Mouse (Mus musculus) stomach, embryonic 16.5 days (tissue): ENCODE measurements around the gene Fancc. TPM values are rescaled to one million over a fixed set of nuclear protein-coding genes. Genes with fewer than 3 reads are reported as not detected.

ENCODE experiments used
- ATAC-seq: fragments of 200-750 bp; cut with Nextera tagmentation; 2 replicates; pipeline ENCODE4 v1.8.0; 2017; ENCODE audit warnings: moderate number of reproducible peaks, moderate TSS enrichment; ENCODE audit not compliant: insufficient read depth, low FRiP score
- H3K27ac ChIP-seq: fragments of 300-500 bp; sonication (generic); 2 replicates; pipeline ENCODE4 v1.5.1; 2014; ENCODE audit warnings: low read length
- H3K27me3 ChIP-seq: fragments of 300-500 bp; sonication (generic); 2 replicates; pipeline ENCODE4 v1.6.1; 2014; ENCODE audit warnings: low read length, control low read depth, mixed read lengths; ENCODE audit not compliant: control insufficient read depth, insufficient read depth
- H3K36me3 ChIP-seq: fragments of 300-500 bp; sonication (generic); 2 replicates; pipeline ENCODE4 v1.6.1; 2014; ENCODE audit warnings: low read length; ENCODE audit not compliant: control insufficient read depth, insufficient read depth
- H3K4me1 ChIP-seq: fragments of 300-500 bp; sonication (generic); 2 replicates; pipeline ENCODE4 v1.6.1; 2014; ENCODE audit warnings: low read length, control low read depth, mixed read lengths; ENCODE audit not compliant: control insufficient read depth, insufficient read depth
- H3K4me2 ChIP-seq: fragments of 300-500 bp; sonication (generic); 2 replicates; pipeline ENCODE4 v1.6.1; 2014; ENCODE audit warnings: low read depth, low read length, mixed read lengths
- H3K4me3 ChIP-seq: fragments of 300-500 bp; sonication (generic); replicated peaks from 2 replicates; pipeline ENCODE4 v1.5.1; 2014; ENCODE audit warnings: mild to moderate bottlenecking, low read length
- H3K9ac ChIP-seq: fragments of 300-500 bp; sonication (generic); 2 replicates; pipeline ENCODE4 v1.6.1; 2014; ENCODE audit warnings: low read length
- H3K9me3 ChIP-seq: fragments of 300-500 bp; sonication (generic); replicated peaks from 2 replicates; pipeline ENCODE4 v1.6.1; 2016; ENCODE audit warnings: low read length, control low read depth; ENCODE audit not compliant: control insufficient read depth
- WGBS: fragments of 180-500 bp; shearing (Covaris S2); extraction: QIAGEN DNeasy Blood & Tissue Kit; methylation state at CpG from one replicate; pipeline ENCODE4 v1.1.7; 2014; 5-methylcytosine and 5-hydroxymethylcytosine counted together
- polyA plus RNA-seq: library from polyadenylated mRNA; unstranded; fragments of >200 nt; fragmentation: Nextera tagmentation; extraction: Ambion mirVana; gene quantifications from 2 replicates; pipeline ENCODE4 v1.2.1, GENCODE M21; 2015

Gene Fancc
- polyA plus RNA-seq, 1 experiment from 2014 or later = 22.0 TPM

GRCm38 (mm10) chr13:63397420-63397819 is 99.7 kb downstream of the Fancc start:
- Histone ChIP-seq H3K9ac (no peak overlapping the region), H3K9me3 (no peaks in the 10 kb centered on the region), H3K27me3 (no peaks in the 10 kb centered on the region), H3K4me2 (no peak overlapping the region), H3K4me3 (no peak overlapping the region), H3K27ac (no peak overlapping the region), H3K36me3 (0 out of 2 replicates have a peak, but pooled peaks cover 3% of the 10 kb centered on the region), H3K4me1 (no peaks in the 10 kb centered on the region)
- no peak for ATAC-seq
- 69% methylated on average over 1 of the region's 1 CpGs for WGBS

GRCm38 (mm10) chr13:63394304-63395063 is 102.6 kb downstream of the Fancc start:
- H3K9ac ChIP-seq = no peak overlapping the region
- H3K36me3 ChIP-seq = 0 out of 2 replicates have a peak, but pooled peaks cover 3% of the 10 kb centered on the region
- no peaks in the 10 kb centered on the region for H3K9me3 ChIP-seq
- H3K27ac ChIP-seq = 0 out of 2 replicates have a peak overlapping the region, but pooled peaks have one; percentile 31
- H3K4me2 ChIP-seq = no peak overlapping the region
- ATAC-seq = no peak
- 72% methylated on average over 7 of the region's 7 CpGs for WGBS
- no peak overlapping the region for H3K4me3 ChIP-seq
- H3K27me3 ChIP-seq = no peaks in the 10 kb centered on the region
- no peaks in the 10 kb centered on the region for H3K4me1 ChIP-seq

GRCm38 (mm10) chr13:63385234-63385633 is 111.8 kb downstream of the Fancc start:
- no peak overlapping the region for H3K27ac ChIP-seq
- no peak overlapping the region for H3K4me3 ChIP-seq
- H3K9me3 ChIP-seq = no peaks in the 10 kb centered on the region
- no peak overlapping the region for H3K4me2 ChIP-seq
- no peaks in the 10 kb centered on the region for H3K4me1 ChIP-seq
- H3K36me3 ChIP-seq = no peaks in the 10 kb centered on the region
- ATAC-seq = no peak
- H3K9ac ChIP-seq = no peak overlapping the region
- whole genome bisulfite sequencing = 86% methylated on average over 2 of the region's 2 CpGs
- no peaks in the 10 kb centered on the region for H3K27me3 ChIP-seq

GRCm38 (mm10) chr13:63384775-63385174 is 112.3 kb downstream of the Fancc start:
- Histone ChIP-seq H3K4me1 (no peaks in the 10 kb centered on the region), H3K4me2 (no peak overlapping the region), H3K36me3 (no peaks in the 10 kb centered on the region), H3K4me3 (no peak overlapping the region), H3K27ac (no peak overlapping the region), H3K9ac (no peak overlapping the region), H3K9me3 (no peaks in the 10 kb centered on the region), H3K27me3 (no peaks in the 10 kb centered on the region)
- 94% methylated on average over 3 of the region's 3 CpGs for WGBS
- ATAC-seq = no peak

DNA sequence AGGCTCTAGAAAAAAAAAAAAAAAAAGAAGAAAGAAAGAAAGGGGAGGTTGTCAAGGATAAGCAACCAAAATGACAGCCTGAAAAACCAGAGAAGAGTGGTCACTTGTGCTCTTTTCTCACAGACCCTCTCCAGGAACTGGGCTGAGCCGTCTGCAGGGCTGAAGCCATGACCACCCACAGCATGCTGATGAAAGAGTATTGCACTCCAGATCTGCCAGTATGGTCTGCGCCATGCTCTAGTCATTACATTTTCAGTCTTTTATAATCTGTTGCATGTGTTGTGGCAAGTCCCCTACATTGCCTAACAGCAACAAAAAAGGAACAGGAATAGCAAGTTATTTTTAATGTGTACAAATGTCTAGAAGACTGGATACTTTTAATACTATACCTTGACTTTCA is 114.9 kb downstream of the Fancc start:
- H3K9ac ChIP-seq = no peak overlapping the region
- H3K4me3 ChIP-seq = no peak overlapping the region
- ATAC-seq = no peak
- H3K27me3 ChIP-seq = no peaks in the 10 kb centered on the region
- H3K27ac ChIP-seq = no peak overlapping the region
- no peaks in the 10 kb centered on the region for H3K9me3 ChIP-seq
- H3K4me1 ChIP-seq = no peaks in the 10 kb centered on the region
- H3K36me3 ChIP-seq = no peaks in the 10 kb centered on the region
- no peak overlapping the region for H3K4me2 ChIP-seq
- 69% methylated on average over 2 of the region's 2 CpGs for WGBS

DNA sequence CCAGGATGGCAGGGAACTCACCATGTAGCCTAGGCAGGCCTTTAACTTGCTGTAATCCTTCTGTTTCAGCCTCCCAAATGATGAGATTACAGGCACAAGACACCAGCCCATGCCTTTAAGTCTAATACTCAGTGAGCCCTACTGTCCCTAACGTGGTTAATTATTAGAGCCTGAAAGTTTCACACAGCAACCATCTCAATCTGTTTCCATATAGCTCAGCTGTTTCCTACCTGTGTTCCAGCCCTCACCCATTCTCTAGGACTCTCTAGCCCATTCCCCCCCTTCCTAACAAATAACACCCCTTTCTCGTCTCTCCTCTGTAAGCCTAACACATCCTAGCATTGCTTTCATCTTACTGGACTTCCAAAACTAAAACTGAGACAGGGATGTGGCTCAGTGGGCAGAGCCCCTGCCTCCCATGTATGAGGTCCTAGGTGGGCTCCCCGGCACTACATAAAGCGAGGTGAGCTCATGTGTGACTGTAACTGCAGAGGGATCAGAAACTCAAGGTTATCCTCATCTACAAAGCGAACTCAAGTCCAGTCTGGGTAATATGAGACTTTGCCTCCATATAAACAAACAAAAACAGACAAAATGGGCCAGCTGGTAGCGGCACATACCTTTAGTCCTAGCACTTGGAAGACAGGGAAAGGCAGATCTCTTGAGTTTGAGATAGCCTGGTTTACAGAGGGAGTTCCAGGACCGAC is 123.5 kb downstream of the Fancc start:
- Histone ChIP-seq H3K27me3 (no peaks in the 10 kb centered on the region), H3K9ac (no peak overlapping the region), H3K4me1 (no peaks in the 10 kb centered on the region), H3K4me2 (no peak overlapping the region), H3K36me3 (no peaks in the 10 kb centered on the region), H3K9me3 (no peaks in the 10 kb centered on the region), H3K27ac (no peak overlapping the region), H3K4me3 (no peak overlapping the region)
- ATAC-seq = no peak
- 80% methylated on average over 7 of the region's 7 CpGs for WGBS

GRCm38 (mm10) chr13:63361755-63362154 is 135.3 kb downstream of the Fancc start:
- no peak overlapping the region for H3K4me2 ChIP-seq
- H3K36me3 ChIP-seq = no peaks in the 10 kb centered on the region
- H3K27me3 ChIP-seq = no peaks in the 10 kb centered on the region
- WGBS = 57% methylated on average over 3 of the region's 3 CpGs
- no peaks in the 10 kb centered on the region for H3K9me3 ChIP-seq
- H3K27ac ChIP-seq = no peak overlapping the region
- ATAC-seq = no peak
- no peak overlapping the region for H3K9ac ChIP-seq
- H3K4me1 ChIP-seq = no peaks in the 10 kb centered on the region; the same call in 1 of the 2 replicates
- H3K4me3 ChIP-seq = no peak overlapping the region

- no peak for ATAC-seq
- H3K9ac ChIP-seq = no peak overlapping the region
- 61% methylated on average over 4 of the region's 4 CpGs for WGBS
Measured at GRCm38 (mm10) chr13:63360111-63360885, 136.8 kb downstream of the Fancc start.

DNA sequence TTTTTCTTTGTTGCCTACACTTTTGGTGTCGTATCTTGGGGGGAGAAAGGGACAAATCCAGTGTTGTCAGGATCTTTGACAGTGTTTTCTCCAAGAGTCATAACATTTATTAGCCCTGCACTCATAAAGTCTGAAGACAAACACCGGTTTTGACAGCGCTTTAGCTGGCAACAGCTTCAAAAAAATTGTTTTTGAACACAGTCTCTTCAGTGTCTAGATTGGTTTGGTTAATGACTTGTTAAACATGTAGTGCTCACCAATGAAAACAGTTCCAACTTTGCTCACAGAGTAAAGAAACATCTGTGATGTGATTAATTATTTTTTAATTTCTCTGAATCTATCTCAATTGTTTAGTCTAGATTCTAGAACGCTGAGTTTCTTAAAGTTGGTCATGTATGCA is 137.7 kb downstream of the Fancc start:
- no peaks in the 10 kb centered on the region for H3K27me3 ChIP-seq
- no peak overlapping the region for H3K4me2 ChIP-seq
- H3K36me3 ChIP-seq = no peaks in the 10 kb centered on the region
- no peak overlapping the region for H3K4me3 ChIP-seq
- H3K27ac ChIP-seq = no peak overlapping the region
- H3K4me1 ChIP-seq = no peaks in the 10 kb centered on the region; the same call in 1 of the 2 replicates
- H3K9me3 ChIP-seq = no peaks in the 10 kb centered on the region
- no peak overlapping the region for H3K9ac ChIP-seq
- no peak for ATAC-seq
- WGBS = 59% methylated on average over 4 of the region's 4 CpGs

More at GRCm38 (mm10) chr13:63360111-63360885, 136.8 kb downstream of the Fancc start:
- Histone ChIP-seq H3K4me3 (no peak overlapping the region), H3K36me3 (no peaks in the 10 kb centered on the region), H3K27ac (no peak overlapping the region), H3K4me2 (no peak overlapping the region), H3K4me1 (no peaks in the 10 kb centered on the region; the same call in 1 of the 2 replicates), H3K9me3 (no peaks in the 10 kb centered on the region), H3K27me3 (no peaks in the 10 kb centered on the region)
